Mouse (Mus musculus) spleen, postnatal 10 days (tissue): ENCODE measurements at regions not wholly inside any gene's neighbourhood (a gene's known extent, or its start where the extent isn't known, plus 50 kb on each side); places are given as distances from the start of the nearest gene placed in this dataset.
"Not testable (repeated sequence)": the region's sequence is repeated elsewhere in the genome, so short reads cannot be mapped to it uniquely, and the experiment has no call there.

Source experiments
- DNase-seq, 2 experiments: peaks; one replicate each; pipeline ENCODE4 v3.0.0; 2021 to 2022; ENCODE audit warnings: low spot score in 2 of 2

GRCm38 (mm10) chr12:70629371-70629770, 176.5 kb downstream of the Tmx1 start:
- DNase-seq = no peak

DNA sequence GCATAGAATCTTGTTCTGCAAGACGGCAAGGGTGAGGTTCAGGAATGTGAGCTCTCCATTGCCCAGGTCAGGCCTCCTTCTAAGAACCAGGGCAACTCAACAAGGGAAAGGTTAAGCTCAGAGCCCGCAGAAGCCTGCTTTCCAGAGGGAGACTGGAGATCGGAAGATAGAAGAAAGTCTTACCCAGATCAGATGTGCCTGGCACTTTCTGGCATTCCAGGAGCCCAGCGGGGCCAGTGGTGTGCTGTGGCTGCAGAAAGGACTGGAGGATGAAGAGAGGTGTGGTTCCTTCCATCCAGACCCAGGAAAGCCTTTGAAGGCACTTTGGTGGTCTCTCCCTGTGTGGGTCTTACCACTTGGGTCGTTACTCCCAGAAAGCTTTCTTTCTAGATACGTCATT, 178.4 kb downstream of the Tmx1 start:
- no peak for DNase-seq

GRCm38 (mm10) chr12:70633194-70633593, 180.3 kb downstream of the Tmx1 start:
- no peak for DNase-seq

DNA sequence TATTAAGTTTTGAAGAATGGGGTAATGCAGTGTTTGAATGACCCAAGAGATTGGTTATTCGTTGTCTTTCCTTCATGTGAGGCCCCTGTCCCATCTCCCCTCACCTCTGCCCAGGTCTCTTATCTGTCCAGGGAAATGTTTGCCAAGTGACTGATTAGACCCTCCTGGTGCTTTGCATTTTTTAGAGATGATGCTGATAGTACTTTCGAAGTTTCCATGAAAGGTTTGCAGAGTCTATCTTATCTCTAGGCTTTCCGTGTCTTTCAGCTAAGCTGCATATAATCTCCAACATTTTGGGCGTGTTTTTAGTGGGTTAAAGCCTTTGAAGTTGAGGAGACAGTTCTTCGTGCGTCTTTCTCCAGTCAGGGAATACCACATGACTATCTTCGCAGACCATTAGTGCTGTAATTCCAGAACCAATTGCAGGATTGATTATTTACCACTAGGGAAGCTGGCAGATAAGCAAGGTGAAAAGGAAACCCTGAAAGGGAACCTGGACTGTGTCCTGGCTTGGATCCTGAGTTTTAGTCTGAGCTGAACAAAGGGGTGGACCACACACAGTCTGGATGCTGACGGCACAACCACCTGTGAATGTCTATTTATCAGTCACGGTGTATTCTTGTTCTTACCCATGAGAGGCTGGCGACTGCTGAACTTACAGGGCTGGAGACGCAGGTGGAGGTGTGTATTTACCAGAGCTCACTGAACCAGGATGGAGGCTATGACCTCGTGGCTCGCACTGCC, 180.9 kb downstream of the Tmx1 start:
- no peak for DNase-seq

- DNase-seq = no peak
Observed at GRCm38 (mm10) chr12:70635997-70636396, 183.1 kb downstream of the Tmx1 start.

DNA sequence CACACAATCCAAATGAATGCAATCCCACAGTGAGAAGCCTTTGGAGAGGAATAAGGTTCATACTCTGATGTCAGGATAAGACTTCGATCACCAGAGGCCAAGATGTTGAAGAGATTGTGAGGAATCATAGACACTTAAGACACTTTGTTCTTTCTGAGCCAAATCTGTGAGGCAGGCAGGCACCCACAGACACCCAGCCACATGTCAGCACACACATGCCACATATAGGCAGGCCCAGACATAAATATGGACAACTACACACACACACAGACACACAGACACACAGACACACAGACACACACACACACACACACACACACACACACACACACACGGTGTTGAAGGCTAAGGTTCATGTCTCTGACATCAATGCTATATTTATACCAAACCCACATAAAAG, 185.1 kb upstream of the Frmd6 start:
- DNase-seq = no peak

DNA sequence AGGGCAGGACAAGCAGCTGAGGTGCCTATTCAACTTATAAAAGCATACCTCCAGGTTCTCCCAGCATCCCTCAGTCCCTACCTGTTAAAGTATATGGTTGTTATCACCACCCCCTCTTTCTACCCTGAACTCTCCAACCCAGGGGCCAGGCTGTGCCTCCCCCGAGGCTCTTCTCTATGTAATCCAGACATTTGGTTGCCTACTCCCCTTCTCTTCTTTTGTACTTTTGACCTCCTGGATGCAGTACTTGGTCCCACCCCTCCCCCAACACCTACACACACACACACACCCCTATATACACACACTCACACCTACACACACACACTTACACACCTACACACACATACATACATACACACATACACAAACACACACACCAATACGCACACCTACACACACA, 180.4 kb upstream of the Frmd6 start:
- no peak for DNase-seq

DNA sequence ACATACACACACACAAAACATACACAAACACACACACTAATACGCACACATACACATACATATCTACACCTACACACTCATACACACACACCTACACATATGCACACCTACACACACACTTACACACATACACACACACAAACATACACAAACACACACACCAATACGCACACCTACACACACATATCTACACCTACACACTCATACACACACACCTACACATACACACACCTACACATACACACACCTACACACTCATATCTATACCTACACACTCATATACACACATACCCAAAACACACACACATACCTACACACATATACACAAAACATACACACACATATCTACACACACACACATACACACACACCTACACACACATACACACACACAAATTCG, 179.9 kb upstream of the Frmd6 start:
- no peak for DNase-seq

DNA sequence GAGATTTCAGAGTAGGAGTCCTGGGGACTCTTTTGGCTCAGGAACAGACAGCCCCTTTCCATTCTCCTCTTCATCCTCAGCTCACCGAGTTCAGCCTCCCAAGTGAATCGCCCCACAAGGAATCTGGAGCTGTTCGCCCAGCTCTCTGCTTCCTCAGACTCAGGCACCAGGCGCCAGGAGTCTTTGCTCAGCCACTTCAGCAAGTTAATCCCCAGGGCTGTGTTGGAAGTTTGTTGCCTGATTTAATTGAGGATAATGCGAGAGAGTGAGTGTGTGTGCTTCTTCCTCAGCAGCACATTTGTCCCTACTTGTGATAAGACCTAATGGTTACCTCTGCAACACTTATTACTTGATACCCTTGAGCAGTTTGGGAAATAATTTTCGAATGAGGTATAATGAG, 177.8 kb upstream of the Frmd6 start:
- DNase-seq = no peak

- DNase-seq = no peak
Observed at GRCm38 (mm10) chr12:70648179-70648811, 177.0 kb upstream of the Frmd6 start.

GRCm38 (mm10) chr12:70648812-70649188, 176.5 kb upstream of the Frmd6 start:
- DNase-seq = no peak

DNA sequence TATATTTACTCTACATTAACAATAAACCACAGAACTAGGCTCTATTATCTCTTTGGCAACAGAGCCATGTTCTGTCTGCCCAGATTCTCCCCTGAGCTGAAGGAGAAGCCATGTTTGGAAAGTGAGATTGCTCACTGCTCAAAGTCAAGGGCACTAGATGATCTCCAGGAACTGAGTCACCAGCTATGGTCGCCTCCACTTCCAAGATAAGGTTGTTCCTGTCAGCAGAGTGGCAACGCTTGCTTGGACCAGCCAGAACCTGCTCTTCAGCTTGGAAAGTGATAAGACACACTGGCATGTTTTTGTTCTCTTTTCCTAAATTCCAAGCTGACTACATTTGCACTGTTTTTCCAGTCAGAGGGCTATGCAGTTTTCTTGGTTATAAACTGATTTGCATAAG, 175.6 kb upstream of the Frmd6 start:
- DNase-seq = no peak

DNA sequence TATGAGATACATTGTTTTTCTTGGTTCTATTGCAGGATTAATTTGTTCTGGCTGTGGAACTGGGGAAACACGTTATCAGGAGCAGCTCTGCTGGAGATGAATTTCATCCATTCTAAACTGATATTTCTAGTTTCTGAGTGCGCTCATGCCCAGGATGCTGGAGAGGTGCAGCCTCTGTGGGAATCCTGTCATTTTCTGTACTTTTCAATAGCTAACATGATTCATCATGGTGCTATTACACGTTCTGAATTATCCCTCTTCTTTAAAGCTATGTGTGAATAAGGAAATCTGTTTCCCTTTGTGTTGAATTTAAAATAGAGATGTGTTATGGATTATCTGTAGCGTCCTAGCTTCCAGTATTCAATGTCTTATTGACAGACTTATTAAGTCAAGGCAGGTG, 174.8 kb upstream of the Frmd6 start:
- DNase-seq = no peak

DNA sequence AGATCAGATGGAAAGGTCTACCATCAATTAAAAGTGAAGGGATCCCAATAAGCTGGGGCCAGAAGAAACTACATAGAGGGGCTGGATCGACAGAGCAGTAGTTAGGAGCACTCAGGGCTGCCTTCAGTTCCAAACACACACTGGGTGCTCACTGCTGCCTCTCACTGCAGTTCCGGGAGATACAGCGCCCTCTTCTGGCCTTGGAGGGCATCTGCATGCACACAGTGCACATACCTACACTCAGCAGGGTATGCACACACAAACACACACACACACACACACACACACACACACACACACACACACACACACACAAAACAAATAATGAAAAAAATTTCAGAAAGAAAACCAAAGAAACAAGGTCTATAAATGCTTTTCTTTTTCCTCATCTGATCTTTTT, 172.6 kb upstream of the Frmd6 start:
- no peak for DNase-seq

- no peak for DNase-seq
Observed at GRCm38 (mm10) chr12:70653971-70654370, 171.3 kb upstream of the Frmd6 start.

- no peak for DNase-seq
Observed at GRCm38 (mm10) chr12:70654546-70654945, 170.8 kb upstream of the Frmd6 start.

GRCm38 (mm10) chr12:70655411-70655811, 169.9 kb upstream of the Frmd6 start:
- DNase-seq = no peak

- no peak for DNase-seq
Observed at GRCm38 (mm10) chr12:70655900-70656544, 169.3 kb upstream of the Frmd6 start.

GRCm38 (mm10) chr12:70656805-70657492, 168.4 kb upstream of the Frmd6 start:
- no peak for DNase-seq

DNA sequence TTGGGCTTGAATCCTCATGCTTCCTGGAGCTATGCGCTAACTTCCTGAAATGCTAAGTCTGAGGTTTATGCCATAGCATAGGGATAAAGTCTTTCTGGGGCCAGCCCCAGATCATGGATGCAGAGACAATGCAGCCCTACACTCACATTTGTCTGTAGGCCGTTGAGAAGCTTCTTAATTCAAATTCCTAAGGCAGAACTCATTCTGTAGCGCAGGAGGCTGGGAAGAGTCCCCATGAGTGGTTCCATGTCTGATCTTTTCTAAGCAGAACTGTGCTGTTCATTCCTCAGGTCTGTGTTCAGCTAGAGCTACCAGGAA, 167.9 kb upstream of the Frmd6 start:
- DNase-seq = no peak

DNA sequence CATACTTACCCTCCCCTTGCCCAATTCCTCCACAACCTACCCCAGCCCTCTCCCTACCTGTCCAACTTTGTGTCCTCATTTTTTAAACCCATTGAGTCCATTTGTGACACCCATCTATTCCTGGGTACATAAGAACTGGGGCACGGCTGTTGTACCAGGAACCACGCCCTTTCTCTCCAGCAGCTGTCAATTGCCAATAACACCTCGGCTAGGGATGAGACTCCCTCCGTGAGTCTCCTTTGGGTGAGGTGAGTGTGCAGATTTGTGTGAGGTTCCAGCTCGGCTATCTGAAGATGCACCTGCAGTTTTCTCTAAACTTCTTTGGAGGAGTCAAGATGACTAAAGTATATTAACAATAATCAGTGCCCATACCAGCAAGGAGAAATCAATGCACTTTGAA, 167.2 kb upstream of the Frmd6 start:
- no peak for DNase-seq

GRCm38 (mm10) chr12:70660388-70660787, 164.9 kb upstream of the Frmd6 start:
- no peak for DNase-seq

DNA sequence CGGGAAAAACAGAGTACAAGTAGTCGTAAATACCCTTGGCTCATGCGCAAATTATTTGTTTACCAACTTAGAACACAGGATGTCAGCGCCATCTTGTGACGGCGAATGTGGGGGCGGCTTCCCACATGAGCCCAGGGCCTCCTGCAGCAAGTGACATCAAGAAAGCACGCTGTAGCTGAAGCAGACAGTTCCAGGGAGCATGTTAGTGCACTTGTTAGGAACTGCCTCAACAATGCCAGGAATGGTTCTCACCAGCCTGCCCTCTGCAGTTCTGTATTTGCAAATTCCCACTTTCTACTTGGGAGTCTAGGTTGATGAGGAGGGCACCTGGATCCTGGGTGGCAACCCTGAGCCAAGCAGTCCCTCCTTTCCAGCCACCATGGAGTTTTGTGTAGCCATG, 157.2 kb upstream of the Frmd6 start:
- not testable (repeated sequence) for DNase-seq
